Mouse (Mus musculus) testis, adult 2 months (tissue): ENCODE results near the gene Hnf1a.
"Not testable (repeated sequence)": the region's sequence is repeated elsewhere in the genome, so short reads cannot be mapped to it uniquely, and the experiment has no call there.

Source experiments
- CTCF ChIP-seq: fragments of 200-500 bp; IDR thresholded peaks from 2 replicates; pipeline ENCODE4 v1.5.1; 2012; ENCODE audit warnings: low read depth, mild to moderate bottlenecking, inconsistent platforms, low read length, moderate library complexity; ENCODE audit not compliant: control insufficient read depth, insufficient read depth, insufficient replicate concordance
- POLR2A ChIP-seq: fragments of 200-500 bp; IDR thresholded peaks from 2 replicates; pipeline ENCODE4 v1.6.1; 2012; ENCODE audit warnings: low read depth, mild to moderate bottlenecking, inconsistent platforms, low read length, moderate library complexity; ENCODE audit not compliant: control insufficient read depth

- not testable (repeated sequence) for TF ChIP-seq CTCF, POLR2A
Measured at GRCm38 (mm10) chr5:114941138-114941537, 29.8 kb downstream of the Hnf1a start.
